Mouse (Mus musculus) myocyte (in vitro differentiated cells): Measurements from ENCODE around the gene Fam172a. TPM values are rescaled to one million over a fixed set of nuclear protein-coding genes. Genes with fewer than 3 reads are reported as not detected.

ENCODE experiments used
- H3K27me3 ChIP-seq: one replicate; pipeline ENCODE4 v1.6.1; 2011; ENCODE audit not compliant: control insufficient read depth, insufficient read depth, insufficient read length
- H3K36me3 ChIP-seq: one replicate; pipeline ENCODE4 v1.6.1; 2011; ENCODE audit not compliant: control insufficient read depth, insufficient read depth
- H3K4me2 ChIP-seq: one replicate; pipeline ENCODE4 v1.6.1; 2011; ENCODE audit warnings: low read depth, control low read depth
- H3K4me3 ChIP-seq: one replicate; pipeline ENCODE4 v1.5.1; 2011; ENCODE audit warnings: mild to moderate bottlenecking, control low read depth, moderate library complexity
- H3K79me2 ChIP-seq: one replicate; pipeline ENCODE4 v1.6.1; 2011; ENCODE audit not compliant: control insufficient read depth, insufficient read depth
- H3ac ChIP-seq: one replicate; pipeline ENCODE4 v1.6.1; 2011; ENCODE audit not compliant: control insufficient read depth, insufficient read length
- CEBPB ChIP-seq: IDR thresholded peaks from 2 replicates; pipeline ENCODE4 v1.6.1; 2011; ENCODE audit warnings: mild to moderate bottlenecking, moderate library complexity; ENCODE audit not compliant: poor library complexity, insufficient read depth, severe bottlenecking
- E2F4 ChIP-seq: IDR thresholded peaks from one replicate; pipeline ENCODE4 v1.6.1; 2011; ENCODE audit warnings: mild to moderate bottlenecking, control low read depth, moderate library complexity; ENCODE audit not compliant: insufficient read depth
- MAX ChIP-seq: IDR thresholded peaks from one replicate; pipeline ENCODE4 v1.6.1; 2011; ENCODE audit warnings: low read depth, mild to moderate bottlenecking, control low read depth
- MYOD1 ChIP-seq, 3 experiments: IDR thresholded peaks; one replicate each; pipeline ENCODE4 v1.6.1; 2011; ENCODE audit warnings: control low read depth in 2 of 3, low read depth in 2 of 3, mild to moderate bottlenecking in 2 of 3, moderate library complexity in 1 of 3; ENCODE audit not compliant: insufficient read length in 2 of 3, control insufficient read depth in 1 of 3
- MYOG ChIP-seq, 3 experiments: IDR thresholded peaks; one replicate each; pipeline ENCODE4 v1.6.1; 2011; ENCODE audit warnings: control low read depth in 2 of 3, low read depth in 2 of 3, mild to moderate bottlenecking in 2 of 3; ENCODE audit not compliant: insufficient read length in 2 of 3, control insufficient read depth in 1 of 3, insufficient read depth in 1 of 3
- POLR2A ChIP-seq: IDR thresholded peaks from one replicate; pipeline ENCODE4 v1.6.1; 2011; ENCODE audit warnings: low read depth, mild to moderate bottlenecking, control low read depth, moderate library complexity; ENCODE audit not compliant: insufficient read length
- POLR2AphosphoS2 ChIP-seq: IDR thresholded peaks from one replicate; pipeline ENCODE4 v1.6.1; 2011; ENCODE audit warnings: low read depth, control low read depth; ENCODE audit not compliant: insufficient read length
- REST ChIP-seq: IDR thresholded peaks from one replicate; pipeline ENCODE4 v1.6.1; 2011; ENCODE audit warnings: mild to moderate bottlenecking, control low read depth, moderate library complexity; ENCODE audit not compliant: insufficient read depth, insufficient read length
- SRF ChIP-seq: IDR thresholded peaks from one replicate; pipeline ENCODE4 v1.6.1; 2011; ENCODE audit warnings: low read depth; ENCODE audit not compliant: control insufficient read depth, insufficient read length
- TCF12 ChIP-seq: IDR thresholded peaks from one replicate; pipeline ENCODE4 v1.6.1; 2011; ENCODE audit warnings: mild to moderate bottlenecking, control low read depth; ENCODE audit not compliant: poor library complexity, insufficient read depth, severe bottlenecking
- TCF3 ChIP-seq: IDR thresholded peaks from one replicate; pipeline ENCODE4 v1.6.1; 2011; ENCODE audit warnings: low read depth, control low read depth; ENCODE audit not compliant: insufficient read length
- USF1 ChIP-seq: IDR thresholded peaks from one replicate; pipeline ENCODE4 v1.6.1; 2011; ENCODE audit warnings: low read depth, mild to moderate bottlenecking, control low read depth, moderate library complexity
- polyA plus RNA-seq: library from polyadenylated mRNA; unstranded; fragments of >200 nt; fragmentation: generic; extraction: Trizol; gene quantifications from one replicate; pipeline ENCODE4 v1.2.1, GENCODE M21; 2012; ENCODE audit warnings: missing spikeins

The Fam172a gene
- polyA plus RNA-seq, 1 experiment = 6.5 TPM

DNA sequence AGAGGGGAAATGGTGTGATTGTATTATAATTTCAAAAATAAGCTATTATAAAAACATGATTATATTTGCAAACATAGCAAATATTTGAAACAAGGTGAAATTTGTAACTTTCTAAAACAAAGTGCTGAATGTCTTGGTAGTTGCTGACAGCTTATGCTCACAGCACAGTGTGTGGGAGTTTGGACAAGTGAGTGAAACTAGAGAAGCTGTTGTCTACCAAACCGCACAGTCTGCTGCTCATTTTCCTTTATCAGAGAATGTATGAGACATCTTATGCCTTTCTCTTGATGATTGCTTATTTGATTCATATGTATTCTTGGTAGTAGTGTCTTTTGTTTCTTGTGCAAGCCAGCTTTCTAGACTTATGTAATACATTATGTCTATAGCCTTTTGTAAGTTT lies 335.4 kb downstream of the Fam172a start:
- TF ChIP-seq USF1 = no peak
- TF ChIP-seq MYOD1 (IDR thresholded peaks at IDR 0.05; ENCODE audit: control insufficient read depth in 1 of 3, insufficient read length in 2 of 3, low read depth in 2 of 3) = no peak
- no peak for TF ChIP-seq CEBPB
- TF ChIP-seq REST = no peak
- no peak for TF ChIP-seq E2F4
- TF ChIP-seq MAX = no peak
- no peak for TF ChIP-seq TCF3
- no peak for TF ChIP-seq TCF12
- no peak for TF ChIP-seq MYOG (IDR thresholded peaks at IDR 0.05; ENCODE audit: control insufficient read depth in 1 of 3, insufficient read depth in 1 of 3, insufficient read length in 2 of 3, low read depth in 2 of 3)
- TF ChIP-seq POLR2AphosphoS2 = no peak
- Histone ChIP-seq H3K36me3 (no peaks in the 10 kb centered on the region), H3ac (no peak overlapping the region), H3K4me3 (no peak overlapping the region), H3K79me2 (no peaks in the 10 kb centered on the region), H3K27me3 (no peaks in the 10 kb centered on the region), H3K4me2 (no peak overlapping the region)

DNA sequence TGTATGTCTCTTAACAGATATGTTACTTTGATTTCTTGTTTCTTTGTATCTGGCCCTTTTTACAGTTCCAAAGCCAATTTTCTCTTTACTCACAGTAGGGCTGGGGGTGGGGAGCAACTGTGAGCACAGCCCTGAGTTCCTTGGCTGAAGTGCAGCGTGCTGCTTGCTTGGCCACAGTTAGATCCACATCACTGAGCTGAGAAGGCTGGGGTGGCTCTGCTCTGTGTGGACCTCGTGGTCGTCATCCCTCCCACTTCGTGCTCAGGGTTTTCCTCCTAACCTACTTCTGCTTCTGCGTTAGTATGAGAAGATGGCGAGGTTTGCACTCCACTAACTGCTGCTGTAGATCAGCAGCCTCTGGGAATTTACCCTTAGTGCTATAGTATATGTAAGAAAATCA lies 341.4 kb downstream of the Fam172a start:
- H3K36me3 ChIP-seq = no peaks in the 10 kb centered on the region
- no peaks in the 10 kb centered on the region for H3K27me3 ChIP-seq
- no peak overlapping the region for H3ac ChIP-seq
- H3K4me2 ChIP-seq = no peak overlapping the region
- no peak overlapping the region for H3K4me3 ChIP-seq
- TF ChIP-seq USF1 (no peak), TCF12 (no peak), E2F4 (no peak), POLR2A (no peak), MAX (no peak), TCF3 (no peak), POLR2AphosphoS2 (no peak), MYOG (IDR thresholded peaks at IDR 0.05; ENCODE audit: control insufficient read depth in 1 of 3, insufficient read depth in 1 of 3, insufficient read length in 2 of 3, low read depth in 2 of 3) (no peak), REST (no peak), CEBPB (no peak), SRF (no peak), MYOD1 (IDR thresholded peaks at IDR 0.05; ENCODE audit: control insufficient read depth in 1 of 3, insufficient read length in 2 of 3, low read depth in 2 of 3) (no peak)
- no peaks in the 10 kb centered on the region for H3K79me2 ChIP-seq

- H3K27me3 ChIP-seq = no peaks in the 10 kb centered on the region
- no peaks in the 10 kb centered on the region for H3K79me2 ChIP-seq
- no peaks in the 10 kb centered on the region for H3K36me3 ChIP-seq
- TF ChIP-seq REST (no peak), TCF3 (no peak), POLR2AphosphoS2 (no peak), MAX (no peak), USF1 (no peak), CEBPB (no peak), MYOD1 (IDR thresholded peaks at IDR 0.05; ENCODE audit: control insufficient read depth in 1 of 3, insufficient read length in 2 of 3, low read depth in 2 of 3) (no peak), E2F4 (no peak), POLR2A (no peak), SRF (no peak), TCF12 (no peak), MYOG (IDR thresholded peaks at IDR 0.05; ENCODE audit: control insufficient read depth in 1 of 3, insufficient read depth in 1 of 3, insufficient read length in 2 of 3, low read depth in 2 of 3) (no peak)
- H3K4me3 ChIP-seq = no peak overlapping the region
- H3ac ChIP-seq = no peak overlapping the region
- no peak overlapping the region for H3K4me2 ChIP-seq
These were observed 343.3 kb downstream of the Fam172a start for GRCm38 (mm10) chr13:78045116-78045515.

- no peak overlapping the region for H3K4me2 ChIP-seq
- H3K27me3 ChIP-seq = no peaks in the 10 kb centered on the region
- no peaks in the 10 kb centered on the region for H3K79me2 ChIP-seq
- no peak overlapping the region for H3ac ChIP-seq
- TF ChIP-seq E2F4 (no peak), MAX (no peak), USF1 (no peak)
- H3K4me3 ChIP-seq = no peak overlapping the region
- no peaks in the 10 kb centered on the region for H3K36me3 ChIP-seq
These were observed 385.9 kb downstream of the Fam172a start for GRCm38 (mm10) chr13:78087751-78088150.

GRCm38 (mm10) chr13:78090701-78091100 lies 388.9 kb downstream of the Fam172a start:
- Histone ChIP-seq H3K36me3 (no peaks in the 10 kb centered on the region), H3ac (no peak overlapping the region)
- no peak for TF ChIP-seq POLR2A
- TF ChIP-seq TCF3 = no peak
- no peak for TF ChIP-seq REST

More at GRCm38 (mm10) chr13:78090701-78091100, 388.9 kb downstream of the Fam172a start:
- H3K4me2 ChIP-seq = no peak overlapping the region
- H3K4me3 ChIP-seq = no peak overlapping the region
- no peaks in the 10 kb centered on the region for H3K27me3 ChIP-seq
- H3K79me2 ChIP-seq = no peaks in the 10 kb centered on the region
